Mouse (Mus musculus): ENCODE measurements at regions not wholly inside any gene's neighbourhood (a gene's known extent, or its start where the extent isn't known, plus 50 kb on each side); places are given as distances from the start of the nearest gene placed in this dataset.

GRCm38 (mm10) chr11:48449883-48450282 lies 350.2 kb upstream of the Rack1 start:
- no peaks in the 10 kb centered on the region for H3K36me3 ChIP-seq (ENCODE audit: insufficient read depth, low read length)
- no peak overlapping the region for H3K9ac ChIP-seq (replicated peaks; ENCODE audit: low read depth)
- ATAC-seq, result no peak
- H3K9me3 ChIP-seq (ENCODE audit: low read length), result no peaks in the 10 kb centered on the region
- H3K27ac ChIP-seq (ENCODE audit: low read length), result no peak overlapping the region
- TF ChIP-seq EP300 (IDR thresholded peaks at IDR 0.05), result no peak
- TF ChIP-seq CTCF (IDR thresholded peaks at IDR 0.05), result no peak
- H3K4me1 ChIP-seq (ENCODE audit: insufficient read depth, low read depth, low read length), result no peaks in the 10 kb centered on the region
- no peak overlapping the region for H3K4me3 ChIP-seq (ENCODE audit: low read depth, low read length)
- DNase-seq (ENCODE audit: low spot score), result no peak
- WGBS, result 95% methylated on average over 1 of the region's 1 CpGs
- no peaks in the 10 kb centered on the region for H3K27me3 ChIP-seq (replicated peaks; ENCODE audit: insufficient read depth, low read length)
- no peak overlapping the region for H3K4me2 ChIP-seq (replicated peaks; ENCODE audit: low read depth, low read length)

- no peaks in the 10 kb centered on the region for H3K4me1 ChIP-seq (ENCODE audit: insufficient read depth, low read depth, low read length)
- no peak overlapping the region for H3K9ac ChIP-seq (replicated peaks; ENCODE audit: low read depth)
- no peak overlapping the region for H3K4me2 ChIP-seq (replicated peaks; ENCODE audit: low read depth, low read length)
- H3K36me3 ChIP-seq (ENCODE audit: insufficient read depth, low read length), result no peaks in the 10 kb centered on the region
- ATAC-seq (no peak), DNase-seq (ENCODE audit: low spot score) (peak; percentile 10)
- no peak overlapping the region for H3K4me3 ChIP-seq (ENCODE audit: low read depth, low read length)
- H3K27me3 ChIP-seq (replicated peaks; ENCODE audit: insufficient read depth, low read length), result no peaks in the 10 kb centered on the region
- 40% methylated on average over 5 of the region's 5 CpGs for WGBS
- TF ChIP-seq EP300 (IDR thresholded peaks at IDR 0.05), result no peak
- no peak for TF ChIP-seq CTCF (IDR thresholded peaks at IDR 0.05)
- H3K9me3 ChIP-seq (ENCODE audit: low read length), result no peaks in the 10 kb centered on the region
- no peak overlapping the region for H3K27ac ChIP-seq (ENCODE audit: low read length)
Measured at GRCm38 (mm10) chr11:48442534-48443254, 357.4 kb upstream of the Rack1 start.

- Histone ChIP-seq H3K36me3 (ENCODE audit: insufficient read depth, low read length) (no peaks in the 10 kb centered on the region), H3K27me3 (replicated peaks; ENCODE audit: insufficient read depth, low read length) (no peaks in the 10 kb centered on the region), H3K9ac (replicated peaks; ENCODE audit: low read depth) (no peak overlapping the region), H3K27ac (ENCODE audit: low read length) (no peak overlapping the region), H3K4me2 (replicated peaks; ENCODE audit: low read depth, low read length) (no peak overlapping the region), H3K4me3 (ENCODE audit: low read depth, low read length) (no peak overlapping the region), H3K4me1 (ENCODE audit: insufficient read depth, low read depth, low read length) (no peaks in the 10 kb centered on the region), H3K9me3 (ENCODE audit: low read length) (no peaks in the 10 kb centered on the region)
- ATAC-seq (no peak), DNase-seq (ENCODE audit: low spot score) (no peak)
- TF ChIP-seq CTCF (IDR thresholded peaks at IDR 0.05) (no peak), EP300 (IDR thresholded peaks at IDR 0.05) (no peak)
- whole genome bisulfite sequencing, result 87% methylated on average over 3 of the region's 3 CpGs
Measured at GRCm38 (mm10) chr11:48436712-48437111, 363.4 kb upstream of the Rack1 start.

GRCm38 (mm10) chr11:48431316-48431715 lies 368.8 kb upstream of the Rack1 start:
- H3K4me3 ChIP-seq (ENCODE audit: low read depth, low read length), result no peak overlapping the region
- no peaks in the 10 kb centered on the region for H3K9me3 ChIP-seq (ENCODE audit: low read length)
- TF ChIP-seq EP300 (IDR thresholded peaks at IDR 0.05) (no peak), CTCF (IDR thresholded peaks at IDR 0.05) (no peak)
- no peak overlapping the region for H3K27ac ChIP-seq (ENCODE audit: low read length)
- no peaks in the 10 kb centered on the region; the same call in 1 of the 2 replicates for H3K4me1 ChIP-seq (ENCODE audit: insufficient read depth, low read depth, low read length)
- H3K36me3 ChIP-seq (ENCODE audit: insufficient read depth, low read length), result no peaks in the 10 kb centered on the region
- ATAC-seq (no peak), DNase-seq (ENCODE audit: low spot score) (no peak)
- no peaks in the 10 kb centered on the region for H3K27me3 ChIP-seq (replicated peaks; ENCODE audit: insufficient read depth, low read length)
- no peak overlapping the region for H3K9ac ChIP-seq (replicated peaks; ENCODE audit: low read depth)
- H3K4me2 ChIP-seq (replicated peaks; ENCODE audit: low read depth, low read length), result no peak overlapping the region

- TF ChIP-seq CTCF (IDR thresholded peaks at IDR 0.05) (no peak), EP300 (IDR thresholded peaks at IDR 0.05) (no peak)
- 39% methylated on average over 2 of the region's 2 CpGs for WGBS
- Histone ChIP-seq H3K9me3 (ENCODE audit: low read length) (no peaks in the 10 kb centered on the region), H3K4me1 (ENCODE audit: insufficient read depth, low read depth, low read length) (no peaks in the 10 kb centered on the region; the same call in 1 of the 2 replicates), H3K36me3 (ENCODE audit: insufficient read depth, low read length) (no peaks in the 10 kb centered on the region), H3K4me2 (replicated peaks; ENCODE audit: low read depth, low read length) (no peak overlapping the region), H3K27ac (ENCODE audit: low read length) (no peak overlapping the region), H3K9ac (replicated peaks; ENCODE audit: low read depth) (no peak overlapping the region), H3K4me3 (ENCODE audit: low read depth, low read length) (no peak overlapping the region), H3K27me3 (replicated peaks; ENCODE audit: insufficient read depth, low read length) (no peaks in the 10 kb centered on the region)
- DNase-seq (ENCODE audit: low spot score) (peak; percentile 68), ATAC-seq (peak; percentile 73)
Measured at GRCm38 (mm10) chr11:48427423-48427822, 372.7 kb upstream of the Rack1 start.

GRCm38 (mm10) chr11:48426446-48426845 lies 373.7 kb upstream of the Rack1 start:
- no peak overlapping the region for H3K4me3 ChIP-seq (ENCODE audit: low read depth, low read length)
- no peak overlapping the region for H3K9ac ChIP-seq (replicated peaks; ENCODE audit: low read depth)
- no peaks in the 10 kb centered on the region for H3K36me3 ChIP-seq (ENCODE audit: insufficient read depth, low read length)
- 58% methylated on average over 1 of the region's 1 CpGs for WGBS
- DNase-seq (ENCODE audit: low spot score) (no peak), ATAC-seq (no peak)
- H3K4me1 ChIP-seq (ENCODE audit: insufficient read depth, low read depth, low read length), result no peaks in the 10 kb centered on the region; the same call in 1 of the 2 replicates
- no peaks in the 10 kb centered on the region for H3K27me3 ChIP-seq (replicated peaks; ENCODE audit: insufficient read depth, low read length)
- no peak for TF ChIP-seq CTCF (IDR thresholded peaks at IDR 0.05)
- TF ChIP-seq EP300 (IDR thresholded peaks at IDR 0.05), result no peak
- H3K27ac ChIP-seq (ENCODE audit: low read length), result no peak overlapping the region
- H3K4me2 ChIP-seq (replicated peaks; ENCODE audit: low read depth, low read length), result no peak overlapping the region
- no peaks in the 10 kb centered on the region for H3K9me3 ChIP-seq (ENCODE audit: low read length)

Measured in lung, postnatal 0 days (tissue).